Mouse (Mus musculus) heart, postnatal 14 days (tissue): Measurements from ENCODE around the gene Enox1. TPM values are rescaled to one million over a fixed set of nuclear protein-coding genes. Genes with fewer than 3 reads are reported as not detected.

Experiments used
- DNase-seq, 2 experiments: peaks; one replicate each; pipeline ENCODE4 v3.0.0; 2021 to 2022
- intact Hi-C: fragments of 180-260 bp; cut with DNase I; formaldehyde crosslinking; loops from one replicate; pipeline ENCODE4 v1.15.1; 2025
- total RNA-seq, 2 experiments: library from RNA; stranded (reverse); gene quantifications; 2 replicates each; pipeline ENCODE4 v1.2.3; 2021

Enox1 gene
- total RNA-seq, 2 experiments from 2014 or later, result 0.98 to 1.5 TPM

- DNase-seq, result no peak
- intact Hi-C loops, result no loop called here
Measured at GRCm38 (mm10) chr14:77421031-77421430, 264.5 kb downstream of the Enox1 start.

GRCm38 (mm10) chr14:77423194-77423593, 266.6 kb downstream of the Enox1 start:
- intact Hi-C loops, result no loop called here
- no peak for DNase-seq

GRCm38 (mm10) chr14:77439426-77439825, 282.9 kb downstream of the Enox1 start:
- no peak for DNase-seq
- intact Hi-C loops, result no loop called here

- DNase-seq, result no peak
- intact Hi-C loops, result no loop called here
Measured at GRCm38 (mm10) chr14:77440805-77441204, 284.2 kb downstream of the Enox1 start.

GRCm38 (mm10) chr14:77441541-77441940, 285.0 kb downstream of the Enox1 start:
- intact Hi-C loops, result no loop called here
- no peak for DNase-seq

GRCm38 (mm10) chr14:77448001-77448400, 291.4 kb downstream of the Enox1 start:
- intact Hi-C loops, result no loop called here
- no peak for DNase-seq

GRCm38 (mm10) chr14:77451916-77452315, 295.4 kb downstream of the Enox1 start:
- DNase-seq, result no peak
- intact Hi-C loops, result no loop called here

- no peak for DNase-seq
- intact Hi-C loops, result no loop called here
Measured at GRCm38 (mm10) chr14:77456066-77456465, 299.5 kb downstream of the Enox1 start.

DNA sequence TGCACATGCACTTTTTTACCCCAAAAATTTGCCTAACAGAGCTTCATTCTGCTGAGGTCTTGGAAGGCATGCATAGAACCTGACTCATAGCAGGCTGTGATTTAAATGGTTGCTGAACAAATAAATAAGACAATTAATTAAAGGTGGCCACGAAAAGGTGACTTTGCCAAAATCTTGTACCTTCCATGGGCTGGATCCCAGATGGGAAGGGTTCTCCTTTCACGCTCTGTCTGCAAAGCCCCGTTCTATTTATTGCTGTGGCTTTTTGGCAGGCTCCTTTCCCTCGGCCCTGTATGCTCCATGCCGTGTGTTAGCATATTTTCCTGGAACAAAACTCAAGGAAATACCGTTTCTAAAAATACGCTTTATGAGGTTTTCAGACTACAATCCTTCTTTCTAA, 300.3 kb downstream of the Enox1 start:
- intact Hi-C loops, result no loop called here
- DNase-seq, result peak in 1 of 2 experiments; percentile 12

DNA sequence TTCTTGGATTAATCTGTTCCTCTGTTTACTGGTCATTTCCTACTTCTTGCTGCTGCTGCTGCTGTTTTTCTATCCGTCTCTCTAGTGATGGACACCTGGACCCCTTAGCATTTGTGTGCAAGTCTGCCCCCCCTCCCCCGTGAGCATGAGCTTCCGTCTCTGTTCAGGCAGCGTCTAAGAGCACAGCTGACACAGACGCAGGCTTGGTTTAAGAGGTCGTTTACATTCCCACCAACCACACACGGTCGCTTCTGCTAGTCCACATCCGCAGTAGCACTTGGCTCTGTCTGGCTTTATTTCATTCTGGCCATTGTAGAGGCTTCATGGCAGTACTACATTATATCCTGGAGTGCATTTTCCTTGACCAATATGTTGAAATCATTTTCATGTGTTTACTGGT, 301.7 kb downstream of the Enox1 start:
- intact Hi-C loops, result no loop called here
- no peak for DNase-seq

- DNase-seq, result no peak
- intact Hi-C loops, result no loop called here
Measured at GRCm38 (mm10) chr14:77463919-77464318, 307.4 kb downstream of the Enox1 start.

DNA sequence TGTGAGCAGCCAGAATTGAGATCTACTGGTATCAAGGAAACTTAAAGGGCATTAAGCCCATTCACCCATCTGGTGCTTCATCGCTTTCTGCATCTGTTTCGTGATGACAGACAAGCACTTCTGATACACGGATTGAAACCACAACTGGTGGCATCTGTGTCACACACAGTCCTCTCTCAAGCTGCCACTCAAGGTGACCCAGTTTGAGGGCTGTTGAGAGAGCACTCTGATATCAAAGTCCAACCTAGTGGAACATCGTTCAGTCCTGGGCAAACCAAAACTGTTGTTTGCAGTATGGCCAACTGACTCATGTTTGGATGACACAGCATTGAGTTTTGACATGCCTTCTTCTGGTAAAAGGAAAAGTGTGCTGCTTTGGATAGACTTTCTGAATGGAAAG, 308.2 kb downstream of the Enox1 start:
- intact Hi-C loops, result no loop called here
- DNase-seq, result no peak

DNA sequence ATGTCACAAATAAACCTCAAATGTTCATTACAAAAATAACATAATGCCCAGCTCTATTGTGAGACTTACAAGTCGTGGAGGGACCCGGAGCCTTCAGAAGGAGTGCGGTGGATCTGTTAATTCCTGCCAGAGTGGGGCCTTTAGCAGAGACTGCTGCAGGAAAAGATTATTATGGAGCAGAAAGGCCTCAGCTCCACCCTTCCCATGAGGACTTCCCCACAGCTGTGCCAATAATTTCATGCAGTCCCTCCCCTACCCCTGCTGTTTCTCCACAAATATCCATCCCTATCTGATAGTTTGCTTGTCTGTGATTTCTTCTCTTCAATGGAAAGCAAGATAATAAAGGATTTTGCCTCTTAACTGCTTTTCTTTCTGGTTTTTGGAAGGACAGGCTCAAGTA, 314.0 kb downstream of the Enox1 start:
- DNase-seq, result no peak
- intact Hi-C loops, result no loop called here

- intact Hi-C loops, result no loop called here
- DNase-seq, result no peak
Measured at GRCm38 (mm10) chr14:77473501-77473900, 316.9 kb downstream of the Enox1 start.

DNA sequence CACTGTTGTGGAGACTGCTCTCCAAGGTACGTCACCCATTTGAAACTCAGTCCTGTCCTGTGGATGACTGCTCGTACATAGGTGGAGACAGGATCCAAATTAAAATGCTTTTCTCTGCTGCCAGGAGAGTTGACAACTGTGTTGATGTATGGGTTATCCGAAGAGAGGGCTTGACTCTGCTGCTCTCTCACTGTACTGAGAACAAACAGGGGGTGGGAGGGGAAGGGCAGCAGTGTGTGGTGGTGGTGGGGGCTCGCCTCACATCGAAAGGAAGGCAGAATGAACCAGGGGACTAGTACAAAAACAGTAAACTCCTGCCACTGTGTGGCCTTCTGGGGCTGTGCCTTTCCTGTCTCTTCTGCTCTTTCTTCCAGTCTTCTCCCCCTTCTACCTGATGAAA, 317.5 kb downstream of the Enox1 start:
- no peak for DNase-seq

DNA sequence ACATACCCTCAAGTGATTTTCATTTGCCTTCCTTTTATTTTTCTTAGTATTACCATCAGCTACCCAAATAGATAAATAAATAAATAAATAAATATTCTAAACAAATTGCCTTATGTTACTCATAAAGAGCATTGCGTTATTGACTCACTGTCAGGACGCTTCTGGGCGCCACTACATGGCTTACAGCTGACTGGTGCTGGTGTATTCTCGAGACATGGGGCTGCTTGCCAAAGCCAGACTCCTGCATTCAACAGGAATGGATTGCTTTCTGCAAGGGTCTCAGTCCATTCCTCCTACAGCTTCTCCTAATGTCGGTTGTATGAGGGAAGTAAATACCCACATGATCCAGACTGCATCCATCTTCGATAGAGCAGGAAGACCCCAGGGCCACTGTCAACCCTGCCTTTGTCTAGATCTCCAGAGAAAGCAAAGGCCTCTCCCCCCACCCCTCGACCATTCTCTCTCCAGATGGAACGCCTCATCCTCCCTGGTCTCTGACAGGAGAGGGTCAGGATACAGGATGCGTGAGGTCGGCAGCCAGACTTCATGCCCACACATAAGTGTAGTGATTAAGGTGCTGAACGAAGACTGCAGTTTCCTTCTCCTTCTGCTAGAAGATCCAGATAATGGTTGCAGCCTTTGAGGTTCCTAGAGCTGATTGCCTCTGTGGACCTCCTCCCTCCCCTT, 318.7 kb downstream of the Enox1 start:
- intact Hi-C loops, result no loop called here
- DNase-seq, result no peak

More for the DNA sequence above, 317.5 kb downstream of the Enox1 start:
- intact Hi-C loops, result no loop called here

- DNase-seq, result no peak
- intact Hi-C loops, result no loop called here
Measured at GRCm38 (mm10) chr14:77477704-77478103, 321.1 kb downstream of the Enox1 start.

DNA sequence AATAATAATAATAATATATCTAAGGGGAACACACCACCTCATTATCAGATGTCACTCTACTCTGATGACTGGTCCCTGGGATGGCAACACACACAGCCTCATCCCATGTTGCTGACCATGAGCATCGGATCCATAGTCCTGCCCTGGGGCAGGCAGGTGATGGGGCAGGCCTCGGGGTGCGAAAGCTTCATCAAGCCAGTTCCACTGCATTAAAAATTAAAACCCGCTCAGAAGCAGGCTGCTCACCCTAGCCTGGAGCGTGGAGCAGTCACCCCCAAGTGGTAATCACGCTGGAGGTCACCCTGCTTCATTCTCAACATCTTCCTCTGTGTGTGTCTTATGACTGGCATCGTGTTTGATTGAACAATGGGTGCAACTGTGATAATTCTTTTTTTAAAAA, 321.6 kb downstream of the Enox1 start:
- no peak for DNase-seq
- intact Hi-C loops, result no loop called here

- no peak for DNase-seq
- intact Hi-C loops, result no loop called here
Measured at GRCm38 (mm10) chr14:77478692-77479091, 322.1 kb downstream of the Enox1 start.

DNA sequence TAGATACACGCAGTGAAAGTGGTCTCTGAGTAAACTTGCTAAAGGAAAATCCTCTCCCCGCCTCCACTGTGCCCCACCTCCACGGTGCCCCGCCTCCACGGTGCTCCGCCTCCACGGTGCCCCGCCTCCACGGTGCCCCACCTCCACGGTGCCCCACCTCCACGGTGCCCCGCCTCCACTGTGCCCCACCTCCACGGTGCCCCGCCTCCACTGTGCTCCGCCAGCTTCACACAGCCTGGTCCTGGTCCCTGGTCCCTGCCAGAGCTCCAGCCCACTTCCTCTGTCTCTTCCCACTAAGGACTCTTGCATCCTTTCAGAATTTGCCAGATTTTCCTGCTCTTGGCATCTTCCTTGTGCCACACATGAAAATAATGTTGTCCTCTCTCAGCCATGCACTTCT, 326.5 kb downstream of the Enox1 start:
- no peak for DNase-seq
- intact Hi-C loops, result loop anchor here (10.0 kb wide), 1 partner anchor 328 kb away; the partner anchor contains the start of gene Enox1

DNA sequence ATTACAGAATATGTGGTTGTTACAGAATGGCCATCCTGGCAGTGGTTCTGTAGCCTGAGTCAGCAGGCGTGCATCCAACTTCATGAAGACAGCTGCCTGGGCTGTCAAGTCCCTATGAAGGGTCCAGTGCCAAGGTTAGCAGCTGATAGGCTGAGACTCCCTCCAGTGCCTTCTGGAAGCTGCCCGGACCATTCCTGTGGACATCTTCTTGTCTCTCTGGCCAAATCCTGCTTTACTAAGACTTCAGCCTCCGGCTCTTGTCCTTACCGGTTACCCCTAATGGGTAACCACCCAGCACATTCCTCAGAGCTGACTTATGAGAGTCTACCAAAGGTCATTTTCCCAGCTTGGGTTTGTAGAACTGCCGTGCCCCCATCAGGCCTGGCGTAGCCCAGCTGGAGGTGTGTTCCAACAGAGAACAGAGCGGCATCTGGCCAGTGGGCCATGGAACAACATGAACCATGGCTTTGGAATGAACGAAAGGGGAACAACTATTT, 328.4 kb downstream of the Enox1 start:
- intact Hi-C loops, result loop anchor here (10.0 kb wide), 1 partner anchor 330 kb away; the partner anchor contains the start of gene Enox1
- peak; percentile 75 for DNase-seq

GRCm38 (mm10) chr14:77490699-77491098, 334.1 kb downstream of the Enox1 start:
- no peak for DNase-seq
- intact Hi-C loops, result no loop called here

DNA sequence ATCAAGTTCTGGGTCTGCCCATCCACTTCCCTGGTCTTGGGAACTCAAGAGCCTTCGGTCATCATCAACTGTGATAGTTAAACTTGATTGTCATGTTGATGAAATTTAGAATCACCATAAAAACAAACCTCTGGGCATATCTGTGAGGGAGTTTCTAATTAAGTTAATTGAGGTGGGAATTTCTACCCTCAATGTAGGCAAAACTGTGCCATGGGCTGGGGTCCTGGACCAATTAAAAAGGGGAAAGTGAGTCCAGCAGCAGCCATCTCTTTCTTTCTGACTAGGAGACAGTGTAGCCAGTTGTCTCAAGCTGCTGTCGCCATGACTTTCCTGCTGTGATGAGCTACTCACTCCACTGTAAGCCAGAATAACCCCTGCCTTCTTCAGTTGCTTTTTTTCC, 335.2 kb downstream of the Enox1 start:
- intact Hi-C loops, result no loop called here
- no peak for DNase-seq
